Mouse (Mus musculus) C2C12 (cell line): ENCODE results near the gene Zyg11b.

Source experiments
- CEBPB ChIP-seq: IDR thresholded peaks from one replicate; pipeline ENCODE4 v1.6.1; 2011; ENCODE audit warnings: low read depth, mild to moderate bottlenecking, control low read depth, moderate library complexity
- CTCF ChIP-seq: IDR thresholded peaks from one replicate; pipeline ENCODE4 v1.5.1; 2011; ENCODE audit not compliant: control insufficient read depth, insufficient read depth, insufficient read length
- FOSL1 ChIP-seq: IDR thresholded peaks from one replicate; pipeline ENCODE4 v1.8.0; 2011; ENCODE audit warnings: mild to moderate bottlenecking, low read length; ENCODE audit not compliant: poor library complexity, insufficient read depth, severe bottlenecking
- MAX ChIP-seq: IDR thresholded peaks from one replicate; pipeline ENCODE4 v1.6.1; 2011; ENCODE audit warnings: mild to moderate bottlenecking, control low read depth
- MYOD1 ChIP-seq: IDR thresholded peaks from one replicate; pipeline ENCODE4 v1.6.1; 2011; ENCODE audit warnings: low read depth; ENCODE audit not compliant: control insufficient read depth, insufficient read length
- MYOG ChIP-seq: IDR thresholded peaks from one replicate; pipeline ENCODE4 v1.6.1; 2011; ENCODE audit not compliant: control insufficient read depth, insufficient read length; ENCODE audit errors: extremely low read depth
- USF1 ChIP-seq: IDR thresholded peaks from one replicate; pipeline ENCODE4 v1.6.1; 2011; ENCODE audit warnings: low read depth, mild to moderate bottlenecking, control low read depth, moderate library complexity

DNA sequence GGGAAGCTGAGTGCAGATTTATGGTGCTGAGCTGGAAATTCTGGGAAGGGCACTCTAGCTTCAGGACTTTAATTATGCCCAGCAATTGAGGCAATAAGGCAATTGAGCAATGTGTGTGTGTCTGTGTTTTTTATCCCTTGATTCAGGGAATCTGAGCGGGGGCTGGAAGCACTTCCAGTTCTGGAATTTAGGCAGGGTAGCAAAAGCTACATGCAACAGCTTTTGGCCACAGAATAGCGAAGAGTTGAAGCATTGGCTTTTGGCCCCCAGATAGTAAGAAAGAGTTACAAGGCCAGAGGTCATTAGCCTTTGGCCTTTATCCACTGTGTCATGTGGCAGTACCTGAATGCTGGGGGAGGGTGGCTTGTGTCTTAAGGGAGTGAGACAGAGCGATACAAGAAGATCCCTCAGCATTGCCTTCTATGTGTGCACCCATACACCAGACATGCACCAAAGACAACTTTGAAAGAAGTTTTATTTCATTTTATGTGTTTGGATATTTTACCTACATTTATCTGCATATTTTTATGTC is 75.5 kb downstream of the Zyg11b start:
- TF ChIP-seq CTCF (no peak), CEBPB (no peak), MYOD1 (no peak), FOSL1 (no peak), MAX (no peak), MYOG (no peak), USF1 (no peak)
